Mouse (Mus musculus): ENCODE measurements around the gene Epop.

- TF ChIP-seq CTCF (IDR thresholded peaks at IDR 0.05; ENCODE audit: control insufficient read depth, insufficient read depth, insufficient replicate concordance, low read depth, low read length) (no peak), POLR2A (IDR thresholded peaks at IDR 0.05; ENCODE audit: control insufficient read depth, low read depth, low read length) (no peak)
Measured at GRCm38 (mm10) chr11:97650341-97650740, 20.8 kb upstream of the Epop start.

Data from testis, adult 2 months (tissue).